ENCODE assay signal across 7 mouse cellular contexts in the genomic region with DNA sequence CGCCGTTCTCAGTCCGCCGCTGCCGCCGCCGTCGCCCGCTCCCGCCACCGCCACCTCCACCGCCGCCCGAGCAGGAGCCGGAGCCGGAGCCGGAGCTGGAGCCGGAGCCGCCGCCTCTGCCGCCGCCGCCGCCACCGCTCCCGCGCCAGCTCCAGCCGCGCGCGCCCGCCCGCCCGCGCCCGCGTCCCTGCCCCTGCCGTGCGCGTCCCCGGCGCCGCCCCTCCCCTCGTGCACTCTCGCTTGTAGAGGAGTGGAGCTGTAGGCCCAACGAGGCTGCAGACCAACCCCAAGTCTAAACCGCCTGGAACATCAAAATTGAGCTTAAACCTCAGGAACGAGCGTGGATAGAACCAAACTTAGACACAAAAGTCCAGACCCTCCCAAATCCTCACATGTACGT. TPM values are rescaled to one million over a fixed set of nuclear protein-coding genes. Genes with fewer than 3 reads are reported as not detected.
DNase-seq lines count a peak whose midpoint lies in the region; ATAC-seq and TF ChIP-seq lines count a peak whose summit lies in the region.

A gene (minus strand): TSS at position 175 of the 400 bp plus-strand sequence.

- H3K9me3 ChIP-seq in limb, embryonic 12.5 days: no peaks in the 10 kb centered on the region
- no peaks in the 10 kb centered on the region for H3K9me3 ChIP-seq in midbrain, embryonic 15.5 days

- no peak for TF ChIP-seq CTCF in kidney, adult 2 months (conservative IDR thresholded peaks at IDR 0.05; ENCODE audit: insufficient read depth, insufficient read length, low read depth, low read length)

- no peak for ATAC-seq in limb, embryonic 12.5 days (ENCODE audit: insufficient number of reproducible peaks, insufficient read depth, low FRiP score, low TSS enrichment, low read depth)
- ATAC-seq in midbrain, embryonic 15.5 days (replicated peaks): peak; percentile 64; the same call in 1 of the 2 replicates

- H3K4me3 ChIP-seq in kidney, adult 2 months (ENCODE audit: insufficient read depth, low read depth, low read length): peak within 1 kb of the TSS; percentile 63
- H3K4me3 ChIP-seq in limb, embryonic 12.5 days (replicated peaks): peak within 1 kb of the TSS; percentile 97
- peak within 1 kb of the TSS; percentile 86 for H3K4me3 ChIP-seq in midbrain, embryonic 15.5 days

- TF ChIP-seq POLR2A in kidney, adult 2 months (IDR thresholded peaks at IDR 0.05; ENCODE audit: low read depth, low read length): no peak

- peaks cover 12% of the 10 kb centered on the region; the same call in 1 of the 2 replicates for H3K4me1 ChIP-seq in kidney, adult 2 months (ENCODE audit: control insufficient read depth, insufficient read depth, low read length)
- H3K4me1 ChIP-seq in limb, embryonic 12.5 days (replicated peaks): peaks cover 26% of the 10 kb centered on the region
- H3K4me1 ChIP-seq in midbrain, embryonic 15.5 days: peaks cover 32% of the 10 kb centered on the region

- H3K4me2 ChIP-seq in limb, embryonic 12.5 days: peak within 1 kb of the TSS; percentile 71
- peak within 1 kb of the TSS; percentile 85 for H3K4me2 ChIP-seq in midbrain, embryonic 15.5 days

- 10% methylated on average over 41 of the region's 50 CpGs for WGBS in kidney, adult 2 months
- 2% methylated on average over 26 of the region's 50 CpGs for WGBS in limb, embryonic 12.5 days
- WGBS in midbrain, embryonic 15.5 days: under 1% methylated on average over 47 of the region's 50 CpGs

- H3K27ac ChIP-seq in kidney, adult 2 months (ENCODE audit: insufficient read depth, low read depth, low read length): peak within 1 kb of the TSS; percentile 88
- H3K27ac ChIP-seq in limb, embryonic 12.5 days: peak within 1 kb of the TSS; percentile 94
- H3K27ac ChIP-seq in midbrain, embryonic 15.5 days: peak within 1 kb of the TSS; percentile 89

- H3K36me3 ChIP-seq in kidney, adult 2 months (ENCODE audit: control insufficient read depth, insufficient read depth, low read length): no peaks in the 10 kb centered on the region
- peaks cover 15% of the 10 kb centered on the region for H3K36me3 ChIP-seq in limb, embryonic 12.5 days
- no peaks in the 10 kb centered on the region for H3K36me3 ChIP-seq in midbrain, embryonic 15.5 days (replicated peaks)

- H3K9ac ChIP-seq in limb, embryonic 12.5 days (replicated peaks): peak within 1 kb of the TSS; percentile 96
- peak within 1 kb of the TSS; percentile 87 for H3K9ac ChIP-seq in midbrain, embryonic 15.5 days

- DNase-seq in adrenal gland, postnatal 25 days: peak; percentile 85
- peak; percentile 91 for DNase-seq in embryo, embryonic 11 days
- DNase-seq in heart, adult 18-20 months: peak; percentile 55 to 68
- peak; percentile 83 for DNase-seq in kidney, adult 2 months
- peak; percentile 82 for DNase-seq in testis, postnatal 14 days (ENCODE audit: low spot score)

- no peaks in the 10 kb centered on the region for H3K27me3 ChIP-seq in kidney, adult 2 months (replicated peaks; ENCODE audit: control insufficient read depth, insufficient read depth, low read length)
- H3K27me3 ChIP-seq in limb, embryonic 12.5 days: peaks cover 4% of the 10 kb centered on the region
- H3K27me3 ChIP-seq in midbrain, embryonic 15.5 days (replicated peaks): no peaks in the 10 kb centered on the region

RNA-seq across cellular contexts. Expression of the gene that starts here (rescaled TPM):
- 55.0 and 60.3 TPM in 2 replicates for total RNA-seq in adrenal gland, postnatal 25 days (2021)
- 1 to 10 TPM; 3.5 to 7.0 TPM for total RNA-seq in heart, adult 18-20 months (2021)
- polyA plus RNA-seq in kidney, adult 2 months (2012; rRNA removed): 89.9 and 114 TPM in 2 replicates
- 69.6 and 72.2 TPM in 2 replicates for polyA plus RNA-seq in limb, embryonic 12.5 days (2016; fragmentation: Nextera tagmentation; extraction: Ambion mirVana)
- 93.9 and 94.2 TPM in 2 replicates for polyA plus RNA-seq in midbrain, embryonic 15.5 days (2015; fragmentation: Nextera tagmentation; extraction: Ambion mirVana)
